Mouse (Mus musculus) brain, embryonic 14.5 days (tissue): ENCODE measurements around the gene Lrrc25. TPM values are rescaled to one million over a fixed set of nuclear protein-coding genes. Genes with fewer than 3 reads are reported as not detected.

ENCODE experiments used
- DNase-seq: peaks from one replicate; pipeline ENCODE4 v3.0.0-alpha.2; 2011; ENCODE audit warnings: low read depth
- CTCF ChIP-seq: fragments of 200-500 bp; IDR thresholded peaks from 2 replicates; pipeline ENCODE4 v1.5.1; 2012; ENCODE audit warnings: inconsistent platforms, mild to moderate bottlenecking, moderate library complexity, borderline replicate concordance; ENCODE audit not compliant: insufficient read depth, insufficient read length; ENCODE audit errors: extremely low read depth
- POLR2A ChIP-seq: fragments of 200-500 bp; IDR thresholded peaks from 2 replicates; pipeline ENCODE4 v1.6.1; 2012; ENCODE audit warnings: mild to moderate bottlenecking, inconsistent platforms, borderline replicate concordance; ENCODE audit not compliant: poor library complexity, insufficient read depth, insufficient read length, severe bottlenecking; ENCODE audit errors: extremely low read depth
- polyA plus RNA-seq: library from polyadenylated mRNA; depleted of rRNA; stranded (reverse); fragments of >200 nt; gene quantifications from 2 replicates; pipeline ENCODE4 v1.2.3, GENCODE M21; 2012

The Lrrc25 gene
- polyA plus RNA-seq, 1 experiment, result 1.4 TPM

GRCm38 (mm10) chr8:70610796-70611771 is 4.9 kb upstream of the Lrrc25 start:
- TF ChIP-seq POLR2A (no peak), CTCF (peak; percentile 98)
- peak; percentile 70 for DNase-seq

DNA sequence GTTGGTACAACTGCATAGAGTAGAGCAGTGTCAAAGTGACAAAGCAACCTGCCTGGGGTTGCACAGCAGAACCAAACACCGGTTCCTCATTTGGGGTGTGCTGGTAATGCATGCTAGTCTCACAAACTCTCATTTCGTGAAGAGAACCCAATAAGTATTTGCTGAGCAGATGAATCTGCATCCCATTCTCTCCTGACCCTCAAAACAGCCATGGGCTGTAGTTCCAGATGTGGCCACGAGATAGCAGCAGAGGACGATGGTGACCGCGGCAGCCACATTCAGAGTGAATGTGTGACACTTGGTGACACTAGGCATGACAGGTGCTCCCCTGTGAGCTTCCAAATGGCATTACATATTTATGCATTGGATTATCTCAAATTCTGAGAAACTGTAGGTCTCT is 4.1 kb upstream of the Lrrc25 start:
- TF ChIP-seq POLR2A, result no peak
- peak; percentile 94 for TF ChIP-seq CTCF
- DNase-seq, result peak; percentile 87

DNA sequence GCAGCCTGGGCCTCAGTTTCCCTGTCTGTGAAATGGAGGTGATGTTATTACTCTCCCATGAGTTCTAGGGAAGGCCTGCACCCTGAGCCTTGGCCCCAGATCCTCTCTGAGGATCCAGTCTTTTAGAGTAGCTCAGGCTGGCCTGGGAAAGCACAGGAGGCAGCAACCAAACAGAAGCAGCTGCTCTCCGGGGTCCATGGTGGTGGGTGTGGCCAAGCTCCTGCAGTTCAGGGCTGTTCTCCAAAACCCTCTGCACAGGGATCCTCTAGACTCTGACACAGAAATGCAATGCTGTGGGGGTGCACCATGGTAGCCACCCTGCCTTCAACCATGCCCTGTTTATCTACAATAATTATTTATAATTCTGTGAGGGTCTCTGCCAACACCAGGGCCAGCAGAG is 2.2 kb upstream of the Lrrc25 start:
- TF ChIP-seq CTCF (no peak), POLR2A (no peak)
- DNase-seq, result no peak

DNA sequence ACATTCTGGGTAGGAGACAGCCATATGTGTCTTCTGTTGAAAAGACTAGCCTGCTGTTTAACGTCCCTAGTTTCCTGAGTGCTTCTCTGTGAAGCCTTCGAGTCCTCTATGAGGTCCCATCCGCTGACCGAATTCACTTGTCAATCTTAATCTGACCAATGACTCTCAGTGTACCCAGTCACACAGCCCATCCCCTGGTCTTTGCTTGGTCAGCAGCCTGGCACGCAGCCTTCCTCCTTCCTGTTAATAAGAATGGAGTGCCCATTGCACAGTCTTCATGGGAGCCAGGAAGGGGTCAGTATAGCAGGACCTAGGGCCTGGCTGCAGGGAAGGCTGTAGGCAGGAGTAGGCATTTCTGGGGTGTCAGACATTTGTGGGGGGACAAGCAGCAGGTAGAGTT is 1.5 kb upstream of the Lrrc25 start:
- TF ChIP-seq CTCF, result no peak
- no peak for TF ChIP-seq POLR2A
- DNase-seq, result no peak

- no peak for TF ChIP-seq CTCF
- TF ChIP-seq POLR2A, result no peak
- DNase-seq, result no peak
Measured at GRCm38 (mm10) chr8:70615281-70615680, 674 bp upstream of the Lrrc25 start.

GRCm38 (mm10) chr8:70616645-70617044 is 690 bp downstream of the Lrrc25 start:
- no peak for TF ChIP-seq CTCF
- TF ChIP-seq POLR2A, result no peak
- DNase-seq, result no peak

GRCm38 (mm10) chr8:70617985-70618384 is 2.0 kb downstream of the Lrrc25 start:
- no peak for TF ChIP-seq POLR2A
- TF ChIP-seq CTCF, result no peak
- no peak for DNase-seq

- TF ChIP-seq CTCF (no peak), POLR2A (no peak)
- peak; percentile 21 for DNase-seq
Measured at GRCm38 (mm10) chr8:70618888-70619334, 3.0 kb downstream of the Lrrc25 start.

DNA sequence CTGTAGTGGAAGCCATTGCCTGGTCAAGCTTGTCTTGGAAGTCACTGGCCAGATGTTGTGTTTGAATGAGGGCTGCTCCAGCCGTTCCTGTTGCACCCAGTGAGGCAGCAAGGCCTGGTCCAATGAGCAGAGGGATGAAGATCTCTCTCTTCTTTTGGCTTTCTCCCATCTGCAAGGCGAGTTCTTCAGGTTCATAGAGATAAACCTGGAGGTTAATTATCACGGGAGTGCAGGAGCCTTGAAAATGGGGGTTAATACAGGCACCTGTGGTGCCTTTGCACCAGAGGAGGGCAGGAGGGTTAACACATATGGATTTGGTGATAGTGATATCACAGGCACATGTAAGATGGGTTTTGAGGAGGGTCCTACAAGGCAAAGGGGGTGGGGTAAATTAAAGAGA is 6.3 kb downstream of the Lrrc25 start:
- TF ChIP-seq CTCF, result no peak
- no peak for TF ChIP-seq POLR2A

DNA sequence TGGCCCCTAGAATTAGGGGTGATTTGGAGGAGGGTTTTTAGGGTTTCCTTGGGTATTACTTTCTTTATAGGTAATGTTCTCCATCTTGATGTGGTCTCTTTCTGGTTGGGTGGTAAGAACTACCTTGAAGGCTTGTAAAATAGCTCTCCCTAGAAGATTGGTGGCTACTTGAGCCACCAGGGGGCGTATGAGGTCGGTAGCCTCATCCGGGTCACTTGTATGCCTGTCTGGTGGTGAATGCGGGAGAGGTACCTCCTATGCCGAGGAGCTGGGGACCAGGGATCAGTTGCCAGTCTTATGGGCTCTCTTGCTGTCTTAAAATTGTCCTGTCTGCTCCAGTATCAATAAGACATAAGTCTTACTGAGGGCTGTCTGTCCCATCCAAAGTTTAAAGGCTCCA is 9.1 kb downstream of the Lrrc25 start:
- TF ChIP-seq CTCF (peak; percentile 52; the same call in 1 of the 2 replicates), POLR2A (no peak)

More for the DNA sequence above, 6.3 kb downstream of the Lrrc25 start:
- DNase-seq, result no peak

GRCm38 (mm10) chr8:70627041-70627440 is 11.1 kb downstream of the Lrrc25 start:
- no peak for DNase-seq
- TF ChIP-seq CTCF (no peak), POLR2A (no peak)

More for the DNA sequence above, 9.1 kb downstream of the Lrrc25 start:
- peak; percentile 47 for DNase-seq
